Mouse (Mus musculus) cortical plate, adult 2 months (tissue): ENCODE measurements around the gene Tbx2. TPM values are rescaled to one million over a fixed set of nuclear protein-coding genes. Genes with fewer than 3 reads are reported as not detected.

ENCODE experiments used
- H3K27ac ChIP-seq: fragments of 200-500 bp; 2 replicates; pipeline ENCODE4 v1.5.1; 2012; ENCODE audit warnings: low read length, control low read depth, inconsistent platforms; ENCODE audit not compliant: insufficient read depth
- H3K4me1 ChIP-seq: fragments of 200-500 bp; 2 replicates; pipeline ENCODE4 v1.6.1; 2011; ENCODE audit warnings: low read length; ENCODE audit not compliant: control insufficient read depth, insufficient read depth
- H3K4me3 ChIP-seq: fragments of 200-500 bp; 2 replicates; pipeline ENCODE4 v1.5.1; 2011; ENCODE audit warnings: mild to moderate bottlenecking, low read length, control low read depth; ENCODE audit not compliant: insufficient read depth
- CTCF ChIP-seq: fragments of 200-500 bp; IDR thresholded peaks from 2 replicates; pipeline ENCODE4 v1.5.1; 2011; ENCODE audit warnings: mild to moderate bottlenecking, control low read depth, low read length; ENCODE audit not compliant: insufficient read depth; ENCODE audit errors: extremely low read depth
- POLR2A ChIP-seq: fragments of 200-500 bp; IDR thresholded peaks from 2 replicates; pipeline ENCODE4 v1.6.1; 2011; ENCODE audit warnings: mild to moderate bottlenecking, low read length, control low read depth; ENCODE audit not compliant: insufficient read depth; ENCODE audit errors: extremely low read depth
- polyA plus RNA-seq: library from polyadenylated mRNA; depleted of rRNA; stranded (reverse); fragments of >200 nt; gene quantifications from 2 replicates; pipeline ENCODE4 v1.2.3, GENCODE M21; 2012

Tbx2 gene
- polyA plus RNA-seq, 1 experiment: 2.7 TPM

- no peak for TF ChIP-seq POLR2A
- no peak for TF ChIP-seq CTCF
- Histone ChIP-seq H3K4me1 (no peaks in the 10 kb centered on the region), H3K27ac (no peak within 1 kb of the TSS), H3K4me3 (no peak within 1 kb of the TSS)
These were observed 53.5 kb downstream of the Tbx2 start, which contains the start of gene Tbx4 for GRCm38 (mm10) chr11:85885665-85886428. Gene Tbx4, plus strand, starts transcription at chr11:85886422.

GRCm38 (mm10) chr11:85886429-85886785 is 54.1 kb downstream of the Tbx2 start:
- Histone ChIP-seq H3K4me1 (no peaks in the 10 kb centered on the region), H3K4me3 (no peak overlapping the region), H3K27ac (no peak overlapping the region)
- TF ChIP-seq CTCF (no peak), POLR2A (no peak)

- Histone ChIP-seq H3K4me1 (no peaks in the 10 kb centered on the region), H3K4me3 (no peak overlapping the region), H3K27ac (no peak overlapping the region)
- TF ChIP-seq CTCF: no peak
- no peak for TF ChIP-seq POLR2A
These were observed 54.9 kb downstream of the Tbx2 start for GRCm38 (mm10) chr11:85887273-85887672.

GRCm38 (mm10) chr11:85887801-85888450 is 55.6 kb downstream of the Tbx2 start:
- no peak overlapping the region for H3K27ac ChIP-seq
- TF ChIP-seq POLR2A: no peak
- no peak for TF ChIP-seq CTCF
- H3K4me3 ChIP-seq: no peak overlapping the region
- no peaks in the 10 kb centered on the region for H3K4me1 ChIP-seq

GRCm38 (mm10) chr11:85888451-85888961 is 56.2 kb downstream of the Tbx2 start:
- no peaks in the 10 kb centered on the region for H3K4me1 ChIP-seq
- TF ChIP-seq CTCF: no peak
- TF ChIP-seq POLR2A: no peak
- no peak overlapping the region for H3K4me3 ChIP-seq
- no peak overlapping the region for H3K27ac ChIP-seq

GRCm38 (mm10) chr11:85889056-85889729 is 56.8 kb downstream of the Tbx2 start:
- H3K4me1 ChIP-seq: no peaks in the 10 kb centered on the region
- no peak overlapping the region for H3K27ac ChIP-seq
- no peak for TF ChIP-seq POLR2A
- no peak for TF ChIP-seq CTCF
- no peak overlapping the region for H3K4me3 ChIP-seq

- H3K4me1 ChIP-seq: no peaks in the 10 kb centered on the region
- H3K4me3 ChIP-seq: no peak overlapping the region
- no peak for TF ChIP-seq POLR2A
- TF ChIP-seq CTCF: no peak
- H3K27ac ChIP-seq: no peak overlapping the region
These were observed 57.6 kb downstream of the Tbx2 start for GRCm38 (mm10) chr11:85889730-85890562.

- TF ChIP-seq POLR2A (no peak), CTCF (no peak)
- no peak overlapping the region for H3K4me3 ChIP-seq
- H3K4me1 ChIP-seq: no peaks in the 10 kb centered on the region
- H3K27ac ChIP-seq: no peak overlapping the region
These were observed 58.2 kb downstream of the Tbx2 start for GRCm38 (mm10) chr11:85890563-85890845.
